Mouse (Mus musculus) cerebellum, adult 18-20 months (tissue): ENCODE data around the gene Wasf2.

ENCODE experiments used
- DNase-seq, 2 experiments: peaks; one replicate each; pipeline ENCODE4 v3.0.0; 2021

Wasf2 gene

GRCm38 (mm10) chr4:133101751-133102150, 28.6 kb upstream of the Wasf2 start:
- peak in 1 of 2 experiments; percentile 38 for DNase-seq

- DNase-seq: peak; percentile 47 to 59
These were observed 26.6 kb upstream of the Wasf2 start for GRCm38 (mm10) chr4:133103525-133104193.

GRCm38 (mm10) chr4:133104194-133104569, 26.1 kb upstream of the Wasf2 start:
- no peak for DNase-seq

GRCm38 (mm10) chr4:133106691-133107090, 23.6 kb upstream of the Wasf2 start:
- no peak for DNase-seq

GRCm38 (mm10) chr4:133107788-133108281, 22.5 kb upstream of the Wasf2 start:
- DNase-seq: peak in 1 of 2 experiments; percentile 29

GRCm38 (mm10) chr4:133108481-133109334, 21.6 kb upstream of the Wasf2 start:
- DNase-seq: no peak

- no peak for DNase-seq
These were observed 20.9 kb upstream of the Wasf2 start for GRCm38 (mm10) chr4:133109335-133109801.

GRCm38 (mm10) chr4:133112175-133112838, 18.0 kb upstream of the Wasf2 start:
- DNase-seq: no peak

GRCm38 (mm10) chr4:133113351-133113882, 16.9 kb upstream of the Wasf2 start:
- DNase-seq: no peak

- no peak for DNase-seq
These were observed 15.5 kb upstream of the Wasf2 start for GRCm38 (mm10) chr4:133114762-133115161.

GRCm38 (mm10) chr4:133115721-133116429, 14.4 kb upstream of the Wasf2 start:
- DNase-seq: no peak

GRCm38 (mm10) chr4:133116756-133117470, 13.4 kb upstream of the Wasf2 start:
- no peak for DNase-seq

- DNase-seq: peak; percentile 68 to 81
These were observed 12.5 kb upstream of the Wasf2 start for GRCm38 (mm10) chr4:133117556-133118411.

GRCm38 (mm10) chr4:133118775-133119375, 11.4 kb upstream of the Wasf2 start:
- no peak for DNase-seq

- no peak for DNase-seq
These were observed 10.7 kb upstream of the Wasf2 start for GRCm38 (mm10) chr4:133119579-133119978.

- DNase-seq: no peak
These were observed 9.4 kb upstream of the Wasf2 start for GRCm38 (mm10) chr4:133120833-133121321.

GRCm38 (mm10) chr4:133121416-133121815, 8.9 kb upstream of the Wasf2 start:
- no peak for DNase-seq

GRCm38 (mm10) chr4:133121974-133122637, 8.2 kb upstream of the Wasf2 start:
- DNase-seq: no peak

- DNase-seq: no peak
These were observed 3.2 kb upstream of the Wasf2 start for GRCm38 (mm10) chr4:133127079-133127478.
